Mouse (Mus musculus): Measurements from ENCODE around the gene Tcf21. TPM values are rescaled to one million over a fixed set of nuclear protein-coding genes. Genes with fewer than 3 reads are reported as not detected.

The Tcf21 gene
- polyA plus RNA-seq, 1 experiment from 2014 or later: 211 TPM

DNA sequence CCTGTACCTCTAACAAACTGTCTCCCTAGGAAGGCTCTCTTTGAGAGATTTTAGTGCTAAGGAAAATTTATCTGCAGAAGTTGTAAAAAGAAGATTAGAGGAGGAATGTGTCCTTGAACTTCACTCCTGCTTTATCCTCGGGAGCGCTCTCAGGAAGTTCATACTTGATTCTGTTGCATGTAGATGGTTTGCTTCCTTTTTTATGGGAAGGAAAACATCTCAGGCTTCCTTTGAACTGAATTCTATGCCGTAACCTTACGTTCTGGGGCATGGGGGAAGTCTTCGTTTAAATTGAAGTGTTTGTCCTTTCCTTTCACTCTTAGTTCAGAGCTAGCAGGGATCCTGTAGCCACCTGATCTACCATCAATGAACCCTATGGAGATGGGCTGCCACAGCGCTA is 2.9 kb upstream of the Tcf21 start:
- Histone ChIP-seq H3K4me2 (peak overlapping the region; percentile 25; the same call in 1 of the 2 replicates), H3K36me3 (no peaks in the 10 kb centered on the region), H3K27me3 (replicated peaks) (0 out of 2 replicates have a peak, but pooled peaks cover 2% of the 10 kb centered on the region), H3K9me3 (no peaks in the 10 kb centered on the region), H3K4me3 (replicated peaks) (no peak overlapping the region; the same call in 1 of the 2 replicates), H3K9ac (no peak overlapping the region), H3K4me1 (no peaks in the 10 kb centered on the region; the same call in 1 of the 2 replicates), H3K27ac (peak overlapping the region; percentile 41; the same call in 1 of the 2 replicates)
- no peak for ATAC-seq (ENCODE audit: insufficient read depth, low FRiP score, low read depth)
- 14% methylated on average over 6 of the region's 6 CpGs for WGBS

DNA sequence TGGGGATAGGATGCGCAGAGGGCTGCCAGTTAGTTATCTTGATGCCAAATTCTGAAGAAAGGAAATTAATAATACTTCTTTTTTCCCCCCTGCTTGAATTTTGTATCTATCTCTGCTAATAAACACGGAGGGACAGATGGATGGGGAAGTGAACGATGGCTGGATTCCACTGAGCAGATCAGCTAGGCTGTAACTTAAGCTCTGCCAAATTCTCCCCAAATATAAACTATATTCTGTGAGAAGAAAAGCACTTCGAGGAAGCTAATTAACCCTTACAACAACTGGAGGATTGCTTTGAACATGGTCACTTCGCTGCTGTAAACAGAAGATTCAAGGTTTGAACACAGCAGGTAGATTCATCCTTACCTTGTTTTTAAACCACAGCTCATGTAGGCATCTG is 2.5 kb upstream of the Tcf21 start:
- Histone ChIP-seq H3K9ac (no peak overlapping the region), H3K36me3 (no peaks in the 10 kb centered on the region)

DNA sequence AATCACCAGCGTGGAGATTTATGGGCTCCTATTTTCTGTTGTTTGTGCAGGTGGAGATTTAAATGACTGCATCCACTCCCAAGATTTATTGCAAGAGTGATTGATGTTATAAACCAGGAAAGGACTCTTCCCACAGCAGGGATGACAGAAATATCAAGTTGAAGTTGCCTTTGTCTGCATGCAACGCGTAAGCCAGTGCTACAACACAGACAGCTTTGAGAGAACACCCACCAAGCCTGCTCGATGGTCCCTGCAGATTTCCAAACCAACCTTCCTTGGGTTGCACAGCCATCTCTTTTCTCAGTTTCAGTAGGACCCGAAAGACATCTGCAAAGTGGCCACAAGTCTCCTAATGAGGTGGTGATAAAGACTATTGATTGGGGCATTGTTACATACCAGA is 1.7 kb upstream of the Tcf21 start:
- Histone ChIP-seq H3K9me3 (no peaks in the 10 kb centered on the region), H3K4me3 (replicated peaks) (no peak overlapping the region), H3K27me3 (replicated peaks) (0 out of 2 replicates have a peak, but pooled peaks cover 2% of the 10 kb centered on the region), H3K36me3 (no peaks in the 10 kb centered on the region), H3K27ac (peak overlapping the region; percentile 64), H3K4me1 (no peaks in the 10 kb centered on the region; the same call in 1 of the 2 replicates), H3K4me2 (peak overlapping the region; percentile 30), H3K9ac (no peak overlapping the region)
- 20% methylated on average over 5 of the region's 5 CpGs for WGBS
- ATAC-seq (ENCODE audit: insufficient read depth, low FRiP score, low read depth): no peak

More for the DNA sequence above, 2.5 kb upstream of the Tcf21 start:
- ATAC-seq (ENCODE audit: insufficient read depth, low FRiP score, low read depth): no peak
- peak overlapping the region; percentile 64; the same call in 1 of the 2 replicates for H3K27ac ChIP-seq
- WGBS: 7% methylated on average over 5 of the region's 5 CpGs
- 0 out of 2 replicates have a peak, but pooled peaks cover 2% of the 10 kb centered on the region for H3K27me3 ChIP-seq (replicated peaks)
- H3K4me1 ChIP-seq: no peaks in the 10 kb centered on the region; the same call in 1 of the 2 replicates
- H3K9me3 ChIP-seq: no peaks in the 10 kb centered on the region
- no peak overlapping the region for H3K4me3 ChIP-seq (replicated peaks)
- peak overlapping the region; percentile 25; the same call in 1 of the 2 replicates for H3K4me2 ChIP-seq

DNA sequence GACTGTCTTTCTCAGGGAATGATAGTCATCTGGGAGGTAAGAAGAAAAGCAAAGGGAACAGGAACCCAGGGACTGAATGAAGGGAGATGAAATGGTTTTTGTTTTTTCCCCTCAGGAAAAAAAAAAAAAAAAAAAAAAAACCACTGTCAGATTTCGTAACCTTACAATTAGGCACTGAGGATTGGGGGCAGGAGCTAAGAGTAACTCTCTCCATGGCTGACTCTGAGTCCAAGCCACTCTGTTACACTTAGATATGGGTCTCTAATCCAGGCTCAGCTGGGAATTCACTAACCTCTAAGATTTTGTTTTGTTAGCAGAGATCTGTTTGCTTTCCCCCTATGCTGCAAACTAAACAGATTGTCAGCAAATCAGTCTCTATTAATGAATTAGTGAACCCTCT is 1.3 kb upstream of the Tcf21 start:
- Histone ChIP-seq H3K9me3 (no peaks in the 10 kb centered on the region), H3K4me3 (replicated peaks) (peak overlapping the region; percentile 9; the same call in 1 of the 2 replicates), H3K4me1 (no peaks in the 10 kb centered on the region; the same call in 1 of the 2 replicates), H3K27ac (peak overlapping the region; percentile 94), H3K9ac (no peak overlapping the region), H3K27me3 (replicated peaks) (0 out of 2 replicates have a peak, but pooled peaks cover 2% of the 10 kb centered on the region), H3K36me3 (no peaks in the 10 kb centered on the region), H3K4me2 (peak overlapping the region; percentile 37)
- WGBS: 38% methylated on average over 1 of the region's 1 CpGs
- no peak for ATAC-seq (ENCODE audit: insufficient read depth, low FRiP score, low read depth)

DNA sequence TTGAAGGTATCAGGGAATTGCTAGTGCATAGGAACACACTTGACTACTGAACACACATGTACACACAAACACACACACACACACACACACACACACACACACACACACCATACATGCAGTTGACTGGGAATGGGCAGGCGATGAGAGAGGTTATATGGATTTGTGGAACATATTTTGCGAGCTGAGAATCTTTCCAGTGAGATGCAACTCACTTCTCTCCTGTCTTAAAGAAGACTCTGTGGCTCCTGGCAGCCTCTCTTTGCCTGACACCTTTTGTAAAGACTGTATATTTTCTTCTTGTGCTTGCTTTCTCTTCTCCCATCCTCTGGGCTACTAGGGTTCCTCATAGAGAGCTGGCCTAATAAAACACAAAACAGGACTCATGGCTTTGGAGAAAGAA is 867 bp upstream of the Tcf21 start:
- Histone ChIP-seq H3K4me1 (no peaks in the 10 kb centered on the region; the same call in 1 of the 2 replicates), H3K4me2 (peak overlapping the region; percentile 37), H3K9ac (no peak overlapping the region), H3K36me3 (no peaks in the 10 kb centered on the region), H3K27ac (peak overlapping the region; percentile 94), H3K4me3 (replicated peaks) (peak overlapping the region; percentile 9; the same call in 1 of the 2 replicates), H3K9me3 (no peaks in the 10 kb centered on the region), H3K27me3 (replicated peaks) (0 out of 2 replicates have a peak, but pooled peaks cover 2% of the 10 kb centered on the region)
- WGBS: 51% methylated on average over 2 of the region's 2 CpGs
- ATAC-seq (ENCODE audit: insufficient read depth, low FRiP score, low read depth): no peak

DNA sequence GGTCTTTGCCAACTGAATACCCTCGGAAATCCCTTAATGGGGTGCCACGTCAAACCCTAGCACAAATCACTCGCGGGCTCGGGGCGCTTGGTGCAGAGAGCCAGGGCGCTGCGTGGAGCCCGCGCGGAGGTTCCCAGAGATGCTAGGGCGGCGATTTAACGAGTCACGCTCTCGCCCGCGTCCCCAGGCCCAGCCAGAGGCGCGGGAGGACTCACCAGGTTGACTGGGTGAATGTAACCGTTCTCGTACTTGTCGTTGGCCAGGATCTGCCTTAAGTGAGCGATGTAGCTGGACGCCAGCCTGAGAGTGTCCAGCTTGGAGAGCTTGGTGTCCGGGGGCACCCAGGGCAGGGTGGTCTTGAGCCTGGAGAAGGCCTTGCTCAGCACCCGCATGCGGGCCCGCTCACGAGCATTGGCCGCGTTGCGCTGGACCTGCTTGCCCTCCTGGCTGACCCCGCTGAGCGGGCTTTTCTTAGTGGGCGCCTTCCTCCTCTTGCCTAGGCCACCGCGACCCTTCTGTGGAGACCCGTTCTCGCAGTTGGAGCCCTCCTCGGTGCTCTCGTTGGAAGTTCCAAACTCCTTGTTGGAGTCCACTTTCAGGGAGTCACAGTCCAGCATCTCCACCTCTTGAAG is 619 bp downstream of the Tcf21 start:
- Histone ChIP-seq H3K27me3 (replicated peaks) (0 out of 2 replicates have a peak, but pooled peaks cover 2% of the 10 kb centered on the region), H3K9ac (peak overlapping the region; percentile 65), H3K4me3 (replicated peaks) (peak overlapping the region; percentile 60), H3K9me3 (no peaks in the 10 kb centered on the region), H3K36me3 (no peaks in the 10 kb centered on the region), H3K27ac (peak overlapping the region; percentile 94), H3K4me1 (no peaks in the 10 kb centered on the region; the same call in 1 of the 2 replicates), H3K4me2 (peak overlapping the region; percentile 37)
- under 1% methylated on average over 42 of the region's 42 CpGs for WGBS
- ATAC-seq (ENCODE audit: insufficient read depth, low FRiP score, low read depth): no peak

DNA sequence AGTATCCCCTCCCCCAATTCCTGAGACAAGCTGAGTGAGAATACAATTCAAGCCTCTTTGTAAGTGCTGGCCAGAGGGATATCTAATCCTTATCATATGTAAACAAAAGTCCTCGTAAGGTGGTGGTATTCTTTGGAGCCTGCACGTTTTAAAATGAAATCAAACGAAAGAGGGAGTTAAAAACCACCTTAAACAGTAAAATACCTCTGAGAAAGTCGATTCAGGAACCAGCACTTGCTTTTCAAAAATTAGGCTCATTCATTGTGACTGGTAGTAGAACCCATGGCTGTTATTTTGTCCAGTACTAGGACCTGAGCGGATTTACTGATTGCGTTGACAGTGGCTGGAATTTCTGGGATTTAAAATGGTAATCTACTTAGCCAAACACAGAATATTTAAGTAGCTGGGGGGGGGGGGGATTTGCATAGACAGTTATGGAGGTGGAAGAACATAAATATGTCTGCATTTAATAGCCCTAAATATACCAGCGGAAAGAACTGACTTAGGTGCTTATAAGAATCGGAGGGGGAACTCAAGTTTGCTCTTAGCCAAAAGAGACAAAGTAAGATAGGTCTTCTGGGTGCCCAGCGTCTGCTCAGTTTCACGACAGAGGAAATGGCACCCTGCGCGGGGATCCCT is 1.3 kb downstream of the Tcf21 start:
- peak overlapping the region; percentile 60 for H3K4me3 ChIP-seq (replicated peaks)
- peak overlapping the region; percentile 37 for H3K4me2 ChIP-seq
- no peak for ATAC-seq (ENCODE audit: insufficient read depth, low FRiP score, low read depth)
- H3K27ac ChIP-seq: peak overlapping the region; percentile 94
- WGBS: under 1% methylated on average over 12 of the region's 12 CpGs
- peak overlapping the region; percentile 65 for H3K9ac ChIP-seq
- H3K9me3 ChIP-seq: no peaks in the 10 kb centered on the region
- no peaks in the 10 kb centered on the region for H3K36me3 ChIP-seq
- H3K27me3 ChIP-seq (replicated peaks): 0 out of 2 replicates have a peak, but pooled peaks cover 4% of the 10 kb centered on the region
- no peaks in the 10 kb centered on the region; the same call in 1 of the 2 replicates for H3K4me1 ChIP-seq

DNA sequence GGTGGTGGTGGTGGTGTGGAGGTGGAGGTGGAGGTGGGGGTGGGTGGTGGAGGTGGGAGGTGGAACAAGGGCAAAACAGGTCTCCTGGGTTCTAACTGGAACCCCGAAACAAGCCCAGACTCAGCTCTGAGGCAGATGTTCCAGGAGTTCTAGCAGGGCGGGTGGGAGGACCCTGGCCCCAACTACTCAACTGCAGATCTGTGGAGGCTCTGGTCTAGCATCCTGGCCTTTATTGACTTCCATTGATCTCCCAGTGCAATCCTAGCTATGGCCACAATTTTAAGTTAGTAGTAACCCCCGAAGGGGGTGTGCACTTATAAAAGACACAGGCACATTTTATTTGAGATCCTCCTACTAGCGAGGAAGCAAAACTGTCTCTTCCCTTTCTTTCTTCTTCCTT is 2.0 kb downstream of the Tcf21 start:
- Histone ChIP-seq H3K9me3 (no peaks in the 10 kb centered on the region), H3K27me3 (replicated peaks) (0 out of 2 replicates have a peak, but pooled peaks cover 7% of the 10 kb centered on the region), H3K4me3 (replicated peaks) (peak overlapping the region; percentile 60), H3K36me3 (no peaks in the 10 kb centered on the region), H3K4me2 (peak overlapping the region; percentile 32), H3K4me1 (peaks cover 5% of the 10 kb centered on the region; the same call in 1 of the 2 replicates), H3K9ac (peak overlapping the region; percentile 14; the same call in 1 of the 2 replicates), H3K27ac (peak overlapping the region; percentile 81)
- no peak for ATAC-seq (ENCODE audit: insufficient read depth, low FRiP score, low read depth)
- WGBS: 7% methylated on average over 4 of the region's 4 CpGs

DNA sequence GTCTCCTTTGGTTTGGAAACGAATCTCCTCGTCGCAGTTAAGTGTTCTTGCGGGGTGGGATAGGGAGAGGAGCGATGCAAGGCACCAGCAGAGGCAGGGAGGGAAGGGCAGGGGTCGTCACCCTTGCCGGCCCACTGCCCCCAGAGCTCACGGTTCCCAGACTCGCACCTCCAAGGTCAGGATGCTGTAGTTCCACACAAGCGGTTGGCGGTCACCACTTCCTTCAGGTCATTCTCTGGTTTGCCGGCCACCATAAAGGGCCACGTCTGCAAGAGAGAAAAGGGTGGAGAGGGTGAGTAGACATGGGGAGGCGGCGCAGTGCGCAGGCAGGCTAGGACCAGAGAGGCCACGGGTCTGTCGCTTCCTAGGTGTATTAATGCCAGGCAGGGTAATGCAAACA is 2.4 kb downstream of the Tcf21 start:
- H3K27me3 ChIP-seq (replicated peaks): 0 out of 2 replicates have a peak, but pooled peaks cover 7% of the 10 kb centered on the region
- peaks cover 5% of the 10 kb centered on the region; the same call in 1 of the 2 replicates for H3K4me1 ChIP-seq
- 2% methylated on average over 18 of the region's 18 CpGs for WGBS
- no peak; the same call in 1 of the 2 replicates for ATAC-seq (ENCODE audit: insufficient read depth, low FRiP score, low read depth)
- no peaks in the 10 kb centered on the region for H3K36me3 ChIP-seq
- H3K4me3 ChIP-seq (replicated peaks): peak overlapping the region; percentile 60
- peak overlapping the region; percentile 14; the same call in 1 of the 2 replicates for H3K9ac ChIP-seq
- peak overlapping the region; percentile 81 for H3K27ac ChIP-seq
- H3K9me3 ChIP-seq: no peaks in the 10 kb centered on the region
- H3K4me2 ChIP-seq: peak overlapping the region; percentile 32

DNA sequence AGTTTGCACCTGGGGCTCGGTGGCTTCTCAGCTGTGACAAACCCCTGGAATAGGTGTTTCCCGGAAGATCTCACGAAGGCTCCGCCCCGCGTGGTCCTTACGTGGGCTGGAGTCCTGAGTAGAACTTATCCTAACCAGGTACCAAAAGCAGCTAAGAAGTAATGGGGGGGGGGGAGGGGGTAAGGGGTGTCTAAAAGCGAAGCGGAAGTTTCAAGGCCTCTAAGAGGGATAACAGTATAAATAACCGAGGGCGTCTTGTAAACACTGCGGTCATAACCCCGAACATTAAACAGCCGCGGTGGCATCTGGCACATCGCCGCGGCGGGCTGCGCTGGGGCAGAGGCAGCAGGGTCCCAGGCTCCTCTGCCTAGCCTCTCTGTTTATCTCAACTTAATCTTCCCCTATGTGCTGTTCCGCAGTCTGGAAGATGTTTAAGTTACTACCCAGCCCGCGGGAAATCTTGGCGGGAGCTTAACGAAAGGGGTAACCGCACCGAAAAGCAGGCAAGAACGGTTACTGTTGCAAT is 3.7 kb downstream of the Tcf21 start:
- Histone ChIP-seq H3K36me3 (no peaks in the 10 kb centered on the region), H3K9ac (peak overlapping the region; percentile 22; the same call in 1 of the 2 replicates), H3K4me2 (peak overlapping the region; percentile 55), H3K27me3 (replicated peaks) (0 out of 2 replicates have a peak, but pooled peaks cover 7% of the 10 kb centered on the region), H3K4me1 (peaks cover 8% of the 10 kb centered on the region), H3K4me3 (replicated peaks) (peak overlapping the region; percentile 42), H3K9me3 (no peaks in the 10 kb centered on the region), H3K27ac (peak overlapping the region; percentile 85)
- no peak for ATAC-seq (ENCODE audit: insufficient read depth, low FRiP score, low read depth)
- under 1% methylated on average over 28 of the region's 28 CpGs for WGBS

DNA sequence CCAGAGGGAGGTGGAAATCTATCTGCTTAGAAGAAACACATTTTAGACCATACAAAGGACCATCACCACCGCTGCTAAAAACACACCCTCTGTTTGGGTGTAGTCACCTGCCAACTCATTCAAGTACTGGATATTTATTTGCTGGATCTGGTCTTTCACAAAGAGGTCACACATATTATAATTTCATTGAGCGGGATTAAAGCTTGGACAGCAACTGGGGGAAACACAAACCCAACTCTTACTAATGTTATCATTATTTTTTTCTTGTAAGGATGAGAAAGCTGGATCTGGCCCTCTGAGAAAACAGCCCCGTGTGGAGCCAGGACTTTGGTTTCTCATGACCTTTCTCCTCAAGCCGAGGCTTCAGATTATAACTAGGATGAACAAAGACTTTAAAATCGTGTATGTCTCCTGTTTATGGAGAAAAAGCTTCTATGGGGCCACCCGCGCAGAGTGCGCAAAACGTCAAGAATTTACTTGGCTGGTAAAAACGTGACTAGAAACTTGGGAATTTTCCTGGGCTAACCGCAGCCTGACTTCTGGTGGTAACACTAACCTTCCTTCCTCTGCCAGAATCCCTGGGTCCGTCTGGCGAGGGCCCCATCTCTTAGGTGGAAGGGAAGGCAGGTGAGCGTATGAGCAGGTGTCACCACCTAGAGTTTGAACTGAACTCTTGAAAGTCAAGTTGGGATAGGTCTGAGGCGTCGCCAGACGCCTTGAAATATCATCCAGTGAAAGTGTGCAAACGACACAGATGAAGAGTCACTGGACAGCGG is 4.3 kb downstream of the Tcf21 start:
- WGBS: 3% methylated on average over 19 of the region's 19 CpGs

More for the DNA sequence above, 4.3 kb downstream of the Tcf21 start:
- Histone ChIP-seq H3K4me1 (peaks cover 8% of the 10 kb centered on the region), H3K36me3 (no peaks in the 10 kb centered on the region), H3K9ac (peak overlapping the region; percentile 22; the same call in 1 of the 2 replicates), H3K9me3 (no peaks in the 10 kb centered on the region), H3K4me3 (replicated peaks) (peak overlapping the region; percentile 42), H3K4me2 (peak overlapping the region; percentile 55), H3K27ac (peak overlapping the region; percentile 85), H3K27me3 (replicated peaks) (0 out of 2 replicates have a peak, but pooled peaks cover 7% of the 10 kb centered on the region)
- no peak for ATAC-seq (ENCODE audit: insufficient read depth, low FRiP score, low read depth)
